Mouse (Mus musculus) kidney, embryonic 14.5 days (tissue): ENCODE data around the gene 3110021N24Rik. TPM values are rescaled to one million over a fixed set of nuclear protein-coding genes. Genes with fewer than 3 reads are reported as not detected.
"Not testable (repeated sequence)": the region's sequence is repeated elsewhere in the genome, so short reads cannot be mapped to it uniquely, and the experiment has no call there.

Experiments
- ATAC-seq: fragments of 200-750 bp; cut with Nextera tagmentation; 2 replicates; pipeline ENCODE4 v1.8.0; 2017; ENCODE audit warnings: moderate number of reproducible peaks, mild to moderate bottlenecking, moderate TSS enrichment, moderate library complexity; ENCODE audit not compliant: low FRiP score, low TSS enrichment
- H3K27ac ChIP-seq: fragments of 300-500 bp; sonication (generic); 2 replicates; pipeline ENCODE4 v1.5.1; 2014; ENCODE audit warnings: low read depth, mild to moderate bottlenecking, low read length, moderate library complexity, mixed read lengths
- H3K27me3 ChIP-seq: fragments of 300-500 bp; sonication (generic); 2 replicates; pipeline ENCODE4 v1.6.1; 2014; ENCODE audit warnings: mild to moderate bottlenecking, low read length; ENCODE audit not compliant: control insufficient read depth, insufficient read depth
- H3K36me3 ChIP-seq: fragments of 300-500 bp; sonication (generic); 2 replicates; pipeline ENCODE4 v1.6.1; 2014; ENCODE audit warnings: low read length, mixed read lengths; ENCODE audit not compliant: control insufficient read depth, insufficient read depth
- H3K4me1 ChIP-seq: fragments of 300-500 bp; sonication (generic); 2 replicates; pipeline ENCODE4 v1.6.1; 2014; ENCODE audit warnings: low read length, mixed read lengths; ENCODE audit not compliant: control insufficient read depth, insufficient read depth
- H3K4me2 ChIP-seq: fragments of 300-500 bp; sonication (generic); replicated peaks from 2 replicates; pipeline ENCODE4 v1.6.1; 2014; ENCODE audit warnings: low read depth, mild to moderate bottlenecking, low read length
- H3K4me3 ChIP-seq: fragments of 300-500 bp; sonication (generic); 2 replicates; pipeline ENCODE4 v1.5.1; 2014; ENCODE audit warnings: mild to moderate bottlenecking, low read length
- H3K9ac ChIP-seq: fragments of 300-500 bp; sonication (generic); 2 replicates; pipeline ENCODE4 v1.6.1; 2014; ENCODE audit warnings: low read depth, mild to moderate bottlenecking, low read length, moderate library complexity
- H3K9me3 ChIP-seq: fragments of 300-500 bp; sonication (generic); 2 replicates; pipeline ENCODE4 v1.6.1; 2016; ENCODE audit warnings: low read length; ENCODE audit not compliant: control insufficient read depth
- WGBS: fragments of 180-500 bp; shearing (Covaris S2); extraction: QIAGEN DNeasy Blood & Tissue Kit; methylation state at CpG from one replicate; pipeline ENCODE4 v1.1.7; 2014; 5-methylcytosine and 5-hydroxymethylcytosine counted together
- polyA plus RNA-seq: library from polyadenylated mRNA; unstranded; fragments of >200 nt; fragmentation: Nextera tagmentation; extraction: Ambion mirVana; gene quantifications from 2 replicates; pipeline ENCODE4 v1.2.1, GENCODE M21; 2014

3110021N24Rik gene
- polyA plus RNA-seq: 2.1 and 3.3 TPM in 2 replicates

GRCm38 (mm10) chr4:108719349-108719748, at the start of gene 3110021N24Rik:
Gene 3110021N24Rik (plus strand): TSS chr4:108719649.
- Histone ChIP-seq H3K9me3 (no peaks in the 10 kb centered on the region), H3K9ac (no peak within 1 kb of the TSS), H3K36me3 (peaks cover 5% of the 10 kb centered on the region; the same call in 1 of the 2 replicates), H3K4me3 (no peak within 1 kb of the TSS), H3K4me2 (no peak within 1 kb of the TSS), H3K4me1 (no peaks in the 10 kb centered on the region), H3K27me3 (no peaks in the 10 kb centered on the region), H3K27ac (no peak within 1 kb of the TSS)
- 88% methylated on average over 5 of the region's 5 CpGs for WGBS
- ATAC-seq: no peak

- no peak overlapping the region for H3K9ac ChIP-seq
- H3K9me3 ChIP-seq: no peaks in the 10 kb centered on the region
- no peaks in the 10 kb centered on the region for H3K4me1 ChIP-seq
- H3K4me2 ChIP-seq: no peak overlapping the region
- H3K36me3 ChIP-seq: peaks cover 6% of the 10 kb centered on the region; the same call in 1 of the 2 replicates
- 87% methylated on average over 3 of the region's 3 CpGs for WGBS
- no peak for ATAC-seq
- no peak overlapping the region for H3K4me3 ChIP-seq
- H3K27me3 ChIP-seq: no peaks in the 10 kb centered on the region
- H3K27ac ChIP-seq: no peak overlapping the region
Observed at GRCm38 (mm10) chr4:108686156-108686555, 33.3 kb upstream of the 3110021N24Rik start.

GRCm38 (mm10) chr4:108687098-108687497, 32.4 kb upstream of the 3110021N24Rik start:
- H3K4me3 ChIP-seq, H3K27me3 ChIP-seq, H3K36me3 ChIP-seq, H3K9me3 ChIP-seq, H3K4me1 ChIP-seq, ATAC-seq, H3K4me2 ChIP-seq, H3K27ac ChIP-seq, H3K9ac ChIP-seq: not testable (repeated sequence)
- 83% methylated on average over 4 of the region's 7 CpGs for WGBS

- no peaks in the 10 kb centered on the region for H3K9me3 ChIP-seq
- H3K4me1 ChIP-seq: no peaks in the 10 kb centered on the region
- no peak for ATAC-seq
- H3K36me3 ChIP-seq: peaks cover 9% of the 10 kb centered on the region; the same call in 1 of the 2 replicates
- H3K9ac ChIP-seq: no peak overlapping the region
- WGBS: 91% methylated on average over 3 of the region's 3 CpGs
- no peak overlapping the region for H3K4me3 ChIP-seq
- H3K27ac ChIP-seq: no peak overlapping the region
- H3K4me2 ChIP-seq: no peak overlapping the region
- H3K27me3 ChIP-seq: no peaks in the 10 kb centered on the region
Observed at GRCm38 (mm10) chr4:108690479-108690878, 29.0 kb upstream of the 3110021N24Rik start.

GRCm38 (mm10) chr4:108691469-108691868, 28.0 kb upstream of the 3110021N24Rik start:
- peaks cover 6% of the 10 kb centered on the region; the same call in 1 of the 2 replicates for H3K36me3 ChIP-seq
- no peaks in the 10 kb centered on the region for H3K9me3 ChIP-seq
- H3K4me3 ChIP-seq: no peak overlapping the region
- no peak overlapping the region for H3K4me2 ChIP-seq
- ATAC-seq: no peak
- H3K27me3 ChIP-seq: no peaks in the 10 kb centered on the region
- no peak overlapping the region for H3K9ac ChIP-seq
- no peak overlapping the region for H3K27ac ChIP-seq
- no peaks in the 10 kb centered on the region for H3K4me1 ChIP-seq

GRCm38 (mm10) chr4:108696934-108697333, 22.5 kb upstream of the 3110021N24Rik start:
- Histone ChIP-seq H3K4me2 (no peak overlapping the region), H3K4me1 (no peaks in the 10 kb centered on the region), H3K9me3 (no peaks in the 10 kb centered on the region), H3K9ac (no peak overlapping the region), H3K36me3 (peaks cover 2% of the 10 kb centered on the region; the same call in 1 of the 2 replicates), H3K4me3 (no peak overlapping the region), H3K27ac (no peak overlapping the region), H3K27me3 (no peaks in the 10 kb centered on the region)
- 53% methylated on average over 3 of the region's 3 CpGs for WGBS
- ATAC-seq: 0 out of 2 replicates have a peak, but pooled peaks have one; percentile 52

GRCm38 (mm10) chr4:108708209-108708608, 11.2 kb upstream of the 3110021N24Rik start:
- no peak overlapping the region for H3K4me2 ChIP-seq
- peaks cover 5% of the 10 kb centered on the region; the same call in 1 of the 2 replicates for H3K36me3 ChIP-seq
- no peaks in the 10 kb centered on the region for H3K27me3 ChIP-seq
- H3K4me1 ChIP-seq: no peaks in the 10 kb centered on the region
- ATAC-seq: no peak
- no peak overlapping the region for H3K4me3 ChIP-seq
- 86% methylated on average over 5 of the region's 5 CpGs for WGBS
- no peak overlapping the region for H3K27ac ChIP-seq
- no peaks in the 10 kb centered on the region for H3K9me3 ChIP-seq
- H3K9ac ChIP-seq: no peak overlapping the region

- Histone ChIP-seq H3K9me3 (no peaks in the 10 kb centered on the region), H3K36me3 (peaks cover 5% of the 10 kb centered on the region; the same call in 1 of the 2 replicates), H3K4me3 (no peak overlapping the region), H3K4me1 (no peaks in the 10 kb centered on the region), H3K27ac (no peak overlapping the region), H3K9ac (no peak overlapping the region), H3K4me2 (no peak overlapping the region), H3K27me3 (no peaks in the 10 kb centered on the region)
- ATAC-seq: no peak
- WGBS: 89% methylated on average over 3 of the region's 3 CpGs
Observed at GRCm38 (mm10) chr4:108721245-108721784, 1.9 kb downstream of the 3110021N24Rik start.

GRCm38 (mm10) chr4:108724102-108724501, 4.7 kb downstream of the 3110021N24Rik start:
- no peaks in the 10 kb centered on the region for H3K27me3 ChIP-seq
- no peak for ATAC-seq
- no peak overlapping the region for H3K9ac ChIP-seq
- H3K4me3 ChIP-seq: no peak overlapping the region
- H3K9me3 ChIP-seq: no peaks in the 10 kb centered on the region
- H3K36me3 ChIP-seq: peaks cover 5% of the 10 kb centered on the region; the same call in 1 of the 2 replicates
- no peak overlapping the region for H3K27ac ChIP-seq
- H3K4me1 ChIP-seq: no peaks in the 10 kb centered on the region
- H3K4me2 ChIP-seq: no peak overlapping the region
- 82% methylated on average over 2 of the region's 2 CpGs for WGBS
